In the genomic region with DNA sequence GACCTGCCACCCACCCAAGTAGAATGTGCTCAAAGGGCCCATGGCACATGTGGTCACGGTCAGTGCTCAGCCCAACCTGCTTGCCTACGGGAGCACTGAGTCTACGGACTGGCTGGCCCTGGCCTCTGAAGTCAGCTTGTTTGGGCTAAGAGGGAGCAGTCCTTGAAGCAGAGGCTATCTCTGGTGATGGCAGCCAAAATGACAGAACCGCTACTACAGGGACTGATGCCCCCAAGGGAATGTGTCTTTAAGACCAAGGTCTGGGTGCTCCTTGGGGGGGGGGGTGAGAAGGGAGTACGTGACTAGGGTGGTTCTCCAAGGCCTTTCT, we compare ENCODE assay signal across 8 mouse cellular contexts. TPM values are rescaled to one million over a fixed set of nuclear protein-coding genes. Genes with fewer than 3 reads are reported as not detected.
A peak's percentile ranks its signal among the peaks of the same experiment; 100 is the strongest.
DNase-seq lines count a peak whose midpoint lies in the region; ATAC-seq and TF ChIP-seq lines count a peak whose summit lies in the region.

No protein-coding gene starts in this region.

- no peaks in the 10 kb centered on the region for H3K9me3 ChIP-seq in intestine, embryonic 16.5 days (ENCODE audit: control insufficient read depth, low read length)
- no peaks in the 10 kb centered on the region for H3K9me3 ChIP-seq in neural tube, embryonic 13.5 days

- 0 out of 2 replicates have a peak overlapping the region, but pooled peaks have one; percentile 16 for H3K4me3 ChIP-seq in kidney, adult 2 months (ENCODE audit: insufficient read depth, low read depth, low read length)
- H3K4me3 ChIP-seq in intestine, embryonic 16.5 days (ENCODE audit: low read length), result no peak overlapping the region
- H3K4me3 ChIP-seq in neural tube, embryonic 13.5 days, result no peak overlapping the region

- H3K27me3 ChIP-seq in kidney, adult 2 months (replicated peaks; ENCODE audit: control insufficient read depth, insufficient read depth, low read length), result no peaks in the 10 kb centered on the region
- no peaks in the 10 kb centered on the region for H3K27me3 ChIP-seq in intestine, embryonic 16.5 days (replicated peaks; ENCODE audit: control insufficient read depth, insufficient read depth, low read length)
- peaks cover 26% of the 10 kb centered on the region; the same call in 1 of the 2 replicates for H3K27me3 ChIP-seq in neural tube, embryonic 13.5 days

- no peak for TF ChIP-seq POLR2A in kidney, adult 2 months (IDR thresholded peaks at IDR 0.05; ENCODE audit: low read depth, low read length)

- H3K4me1 ChIP-seq in kidney, adult 2 months (ENCODE audit: control insufficient read depth, insufficient read depth, low read length), result peaks cover 5% of the 10 kb centered on the region; the same call in 1 of the 2 replicates
- H3K4me1 ChIP-seq in intestine, embryonic 16.5 days (ENCODE audit: control insufficient read depth, insufficient read depth, low read length), result 0 out of 2 replicates have a peak, but pooled peaks cover 3% of the 10 kb centered on the region
- H3K4me1 ChIP-seq in neural tube, embryonic 13.5 days (replicated peaks), result peaks cover 25% of the 10 kb centered on the region

- ATAC-seq in intestine, embryonic 16.5 days, result 0 out of 2 replicates have a peak, but pooled peaks have one; percentile 27
- peak; percentile 36; the same call in 1 of the 2 replicates for ATAC-seq in neural tube, embryonic 13.5 days (ENCODE audit: low read depth)

- peak overlapping the region; percentile 47; the same call in 1 of the 2 replicates for H3K4me2 ChIP-seq in intestine, embryonic 16.5 days (ENCODE audit: low read depth, low read length)
- peak overlapping the region; percentile 36; the same call in 1 of the 2 replicates for H3K4me2 ChIP-seq in neural tube, embryonic 13.5 days

- H3K36me3 ChIP-seq in kidney, adult 2 months (ENCODE audit: control insufficient read depth, insufficient read depth, low read length), result no peaks in the 10 kb centered on the region
- no peaks in the 10 kb centered on the region for H3K36me3 ChIP-seq in intestine, embryonic 16.5 days (ENCODE audit: control insufficient read depth, insufficient read depth, low read length)
- H3K36me3 ChIP-seq in neural tube, embryonic 13.5 days, result no peaks in the 10 kb centered on the region

- no peak overlapping the region for H3K27ac ChIP-seq in kidney, adult 2 months (ENCODE audit: insufficient read depth, low read depth, low read length)
- H3K27ac ChIP-seq in intestine, embryonic 16.5 days (ENCODE audit: low read length), result no peak overlapping the region
- no peak overlapping the region; the same call in 1 of the 2 replicates for H3K27ac ChIP-seq in neural tube, embryonic 13.5 days (replicated peaks)

- TF ChIP-seq CTCF in kidney, adult 2 months (conservative IDR thresholded peaks at IDR 0.05; ENCODE audit: insufficient read depth, insufficient read length, low read depth, low read length), result no peak

- no peak overlapping the region for H3K9ac ChIP-seq in intestine, embryonic 16.5 days (ENCODE audit: low read depth, low read length)
- no peak overlapping the region for H3K9ac ChIP-seq in neural tube, embryonic 13.5 days

- 27% methylated on average over 5 of the region's 5 CpGs for WGBS in kidney, adult 2 months
- WGBS in intestine, embryonic 16.5 days, result 56% methylated on average over 5 of the region's 5 CpGs
- WGBS in neural tube, embryonic 13.5 days, result 47% methylated on average over 5 of the region's 5 CpGs

- DNase-seq in kidney, adult 2 months, result peak; percentile 20
- DNase-seq in kidney, adult 8-10 months, result no peak
- peak; percentile 39 to 41 for DNase-seq in adrenal gland, postnatal 36 days
- DNase-seq in embryo, embryonic 9.5 days (ENCODE audit: extremely low spot score), result no peak
- no peak for DNase-seq in cerebellum, postnatal 36 days
- DNase-seq in yolk sac, embryonic 10.5 days (ENCODE audit: low spot score), result no peak

RNA-seq across cellular contexts. Expression of gene Inhbb, which starts 35.4 kb away (rescaled TPM):
- 0.72 and 0.81 TPM in 2 replicates for polyA plus RNA-seq in kidney, adult 2 months (2012; rRNA removed)
- total RNA-seq in adrenal gland, postnatal 36 days (2021), result 1 to 10 TPM; 2.2 to 2.8 TPM
- polyA plus RNA-seq in intestine, embryonic 16.5 days (2015; fragmentation: Nextera tagmentation; extraction: Ambion mirVana), result 0.16 and 0.18 TPM in 2 replicates
- 2.4 and 2.7 TPM in 2 replicates for polyA plus RNA-seq in neural tube, embryonic 13.5 days (2015; fragmentation: Nextera tagmentation; extraction: Ambion mirVana)

RNA-seq across cellular contexts. Expression of gene Ralb, which starts 47.1 kb away (rescaled TPM):
- 49.8 and 54.6 TPM in 2 replicates for polyA plus RNA-seq in kidney, adult 2 months (2012; rRNA removed)
- total RNA-seq in adrenal gland, postnatal 36 days (2021), result 10 to 100 TPM; 54.5 to 69.6 TPM
- 203 and 218 TPM in 2 replicates for polyA plus RNA-seq in intestine, embryonic 16.5 days (2015; fragmentation: Nextera tagmentation; extraction: Ambion mirVana)
- 78.2 and 81.4 TPM in 2 replicates for polyA plus RNA-seq in neural tube, embryonic 13.5 days (2015; fragmentation: Nextera tagmentation; extraction: Ambion mirVana)

Comparison
In these comparisons a context has a peak if more than half of its experiments do, and no peak if none do; other contexts are left out.
1. DNase-seq: peak in kidney, adult 2 months (single experiment) and adrenal gland, postnatal 36 days (2 of 2); none in kidney, adult 8-10 months (0 of 2), embryo, embryonic 9.5 days (single experiment), cerebellum, postnatal 36 days (0 of 2) and yolk sac, embryonic 10.5 days (single experiment).